In genomic region chr9:48745347-48746119, GRCm38 (mm10) we compare ENCODE assay signal across 14 mouse cellular contexts.
DNase-seq lines count a peak whose midpoint lies in the region; ATAC-seq and TF ChIP-seq lines count a peak whose summit lies in the region.
"Had no signal": no experiment of that assay in that cellular context is flagged by ENCODE, and none has a peak within 500 bp of the region (broad histone marks: within the 10 kb centered on the region; RNA-seq: fewer than 3 reads in every experiment).

No protein-coding gene starts in this region.

- H3K4me2 ChIP-seq in embryonic facial prominence, embryonic 15.5 days (replicated peaks): no peak overlapping the region
- no peak overlapping the region for H3K4me2 ChIP-seq in lung, postnatal 0 days (replicated peaks; ENCODE audit: low read depth, low read length)
- H3K4me2 ChIP-seq: hindbrain, embryonic 14.5 days; midbrain, embryonic 12.5 days had no signal

- no peak for DNase-seq in left cerebral cortex, adult 2 months (ENCODE audit: extremely low spot score in 1 of 2, low spot score in 2 of 2)
- DNase-seq in left cerebral cortex, adult 18-20 months (ENCODE audit: low spot score in 2 of 2): no peak
- DNase-seq in lung, postnatal 0 days (ENCODE audit: low spot score): peak; percentile 69
- DNase-seq in cerebellum, adult 2 months: no peak
- DNase-seq in cerebellum, postnatal 36 days: no peak
- DNase-seq in urinary bladder, postnatal 36 days (ENCODE audit: low spot score in 2 of 2): no peak
- DNase-seq: forebrain, postnatal 0 days; right cerebral cortex, postnatal 14 days; thymus, postnatal 14 days had no signal

- no peak overlapping the region for H3K4me3 ChIP-seq in left cerebral cortex, adult 2 months
- H3K4me3 ChIP-seq in brown adipose tissue, adult 24 weeks (ENCODE audit: insufficient read depth, low read depth, low read length): no peak overlapping the region
- no peak overlapping the region for H3K4me3 ChIP-seq in embryonic facial prominence, embryonic 15.5 days (replicated peaks)
- no peak overlapping the region for H3K4me3 ChIP-seq in lung, postnatal 0 days (ENCODE audit: low read depth, low read length)
- no peak overlapping the region for H3K4me3 ChIP-seq in cerebellum, adult 2 months (replicated peaks; ENCODE audit: insufficient read depth, low read depth, low read length)
- H3K4me3 ChIP-seq: midbrain, embryonic 12.5 days had no signal

- no peaks in the 10 kb centered on the region for H3K9me3 ChIP-seq in embryonic facial prominence, embryonic 15.5 days (replicated peaks)
- H3K9me3 ChIP-seq in lung, postnatal 0 days (ENCODE audit: low read length): no peaks in the 10 kb centered on the region
- H3K9me3 ChIP-seq: midbrain, embryonic 12.5 days had no signal

- WGBS in embryonic facial prominence, embryonic 15.5 days: 60% methylated on average over 5 of the region's 5 CpGs
- 14% methylated on average over 5 of the region's 5 CpGs for WGBS in lung, postnatal 0 days
- WGBS in cerebellum, adult 2 months: 77% methylated on average over 5 of the region's 5 CpGs

- H3K27ac ChIP-seq in left cerebral cortex, adult 2 months: peak overlapping the region; percentile 5; the same call in 1 of the 2 replicates
- peak overlapping the region; percentile 90 for H3K27ac ChIP-seq in brown adipose tissue, adult 24 weeks (replicated peaks; ENCODE audit: low read depth, low read length)
- H3K27ac ChIP-seq in embryonic facial prominence, embryonic 15.5 days (replicated peaks): peak overlapping the region; percentile 55
- peak overlapping the region; percentile 93 for H3K27ac ChIP-seq in lung, postnatal 0 days (ENCODE audit: low read length)
- no peak overlapping the region for H3K27ac ChIP-seq in cerebellum, adult 2 months (ENCODE audit: insufficient read depth, low read length)
- H3K27ac ChIP-seq: hindbrain, embryonic 14.5 days; midbrain, embryonic 12.5 days had no signal

- TF ChIP-seq POLR2A in cerebellum, adult 2 months (IDR thresholded peaks at IDR 0.05; ENCODE audit: borderline replicate concordance, insufficient read depth, low read length): no peak

- TF ChIP-seq CTCF in left cerebral cortex, adult 2 months (IDR thresholded peaks at IDR 0.05): no peak
- no peak for TF ChIP-seq CTCF in lung, postnatal 0 days (IDR thresholded peaks at IDR 0.05)
- no peak for TF ChIP-seq CTCF in cerebellum, adult 2 months (IDR thresholded peaks at IDR 0.05; ENCODE audit: borderline replicate concordance, insufficient read depth, low read depth, low read length)

- intact Hi-C loops in left cerebral cortex, adult 2 months (cut with DNase I): no loop called here

- TF ChIP-seq EP300 in lung, postnatal 0 days (IDR thresholded peaks at IDR 0.05): no peak

- no peak overlapping the region for H3K9ac ChIP-seq in embryonic facial prominence, embryonic 15.5 days
- H3K9ac ChIP-seq in lung, postnatal 0 days (replicated peaks; ENCODE audit: low read depth): no peak overlapping the region
- H3K9ac ChIP-seq: forebrain, postnatal 0 days; hindbrain, embryonic 14.5 days; midbrain, embryonic 12.5 days had no signal

- no peaks in the 10 kb centered on the region for H3K36me3 ChIP-seq in embryonic facial prominence, embryonic 15.5 days
- peaks cover 18% of the 10 kb centered on the region; the same call in 1 of the 2 replicates for H3K36me3 ChIP-seq in lung, postnatal 0 days (ENCODE audit: insufficient read depth, low read length)
- H3K36me3 ChIP-seq: midbrain, embryonic 12.5 days had no signal

- peaks cover 53% of the 10 kb centered on the region for H3K4me1 ChIP-seq in brown adipose tissue, adult 24 weeks (ENCODE audit: control insufficient read depth, insufficient read depth, insufficient read length, low read length)
- peaks cover 12% of the 10 kb centered on the region for H3K4me1 ChIP-seq in embryonic facial prominence, embryonic 15.5 days
- peaks cover 44% of the 10 kb centered on the region for H3K4me1 ChIP-seq in lung, postnatal 0 days (ENCODE audit: insufficient read depth, low read depth, low read length)
- peaks cover 10% of the 10 kb centered on the region; the same call in 1 of the 2 replicates for H3K4me1 ChIP-seq in cerebellum, adult 2 months (ENCODE audit: control insufficient read depth, insufficient read depth, low read length)

- H3K27me3 ChIP-seq in embryonic facial prominence, embryonic 15.5 days: no peaks in the 10 kb centered on the region
- no peaks in the 10 kb centered on the region for H3K27me3 ChIP-seq in lung, postnatal 0 days (replicated peaks; ENCODE audit: insufficient read depth, low read length)
- no peaks in the 10 kb centered on the region for H3K27me3 ChIP-seq in cerebellum, adult 2 months (ENCODE audit: control insufficient read depth, insufficient read depth, low read length)
- H3K27me3 ChIP-seq: midbrain, embryonic 12.5 days had no signal

- ATAC-seq in embryonic facial prominence, embryonic 15.5 days (ENCODE audit: insufficient number of reproducible peaks, low FRiP score, low TSS enrichment, low read depth): no peak
- peak; percentile 43 for ATAC-seq in lung, postnatal 0 days
- ATAC-seq: forebrain, postnatal 0 days; intestine, postnatal 0 days had no signal
